Mouse (Mus musculus): ENCODE results near the gene Zswim8.

The Zswim8 gene

GRCm38 (mm10) chr14:20730853-20731602, 23.7 kb downstream of the Zswim8 start:
- DNase-seq (ENCODE audit: low spot score in 2 of 2) = no peak

DNA sequence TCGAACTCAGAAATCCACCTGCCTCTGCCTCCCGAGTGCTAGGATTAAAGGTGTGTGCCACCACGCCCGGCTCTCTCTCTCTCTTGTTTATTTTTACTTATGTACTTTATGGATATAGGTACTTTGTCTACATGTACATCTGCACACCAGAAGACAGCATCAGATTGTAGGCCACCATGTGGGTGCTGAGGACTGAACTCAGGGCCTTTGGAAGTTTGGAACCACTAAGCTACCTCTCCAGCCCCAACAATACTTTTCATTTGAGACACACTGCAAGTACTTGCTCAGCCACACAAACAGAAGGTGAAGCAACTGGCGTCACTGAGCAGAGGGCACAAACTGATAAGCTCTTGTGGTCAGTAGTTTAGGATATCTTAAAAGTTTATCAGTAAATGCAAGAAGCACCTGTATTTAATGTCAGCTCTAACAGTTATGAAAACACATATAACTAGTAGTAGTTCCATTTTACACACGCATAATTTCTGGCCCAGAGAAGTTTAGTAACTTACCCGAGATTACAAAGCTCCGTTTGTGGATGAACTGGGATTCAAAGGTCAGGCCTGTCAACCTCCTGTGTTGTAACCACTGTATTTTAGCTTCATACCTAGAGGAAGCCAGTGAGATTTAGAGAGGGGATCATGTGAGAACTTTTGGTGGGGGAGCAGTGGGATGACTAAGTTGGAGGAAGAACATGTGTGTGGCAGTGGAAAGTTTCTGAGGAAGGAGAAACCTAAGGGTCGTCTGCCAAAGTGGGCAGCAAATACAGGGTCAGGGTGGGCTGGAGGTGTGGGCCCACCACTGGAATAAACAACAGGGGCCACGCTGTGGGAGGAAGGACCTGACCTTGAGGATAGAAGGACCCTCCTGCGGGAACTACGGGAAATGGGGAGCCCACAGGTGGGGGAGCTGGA, 25.9 kb downstream of the Zswim8 start:
- peak; percentile 41 to 50 for DNase-seq (ENCODE audit: low spot score in 2 of 2)

GRCm38 (mm10) chr14:20733952-20734774, 26.8 kb downstream of the Zswim8 start, which contains the start of gene Ndst2:
Ndst2 (minus strand) TSS chr14:20734562.
- peak; percentile 91 to 94 for DNase-seq (ENCODE audit: low spot score in 2 of 2)

GRCm38 (mm10) chr14:20735052-20735451, 27.7 kb downstream of the Zswim8 start:
- no peak for DNase-seq (ENCODE audit: low spot score in 2 of 2)

- no peak for DNase-seq (ENCODE audit: low spot score in 2 of 2)
Observed at GRCm38 (mm10) chr14:20735892-20736390, 28.6 kb downstream of the Zswim8 start.

GRCm38 (mm10) chr14:20737306-20737705, 30.0 kb downstream of the Zswim8 start:
- peak; percentile 59 to 78 for DNase-seq (ENCODE audit: low spot score in 2 of 2)

DNA sequence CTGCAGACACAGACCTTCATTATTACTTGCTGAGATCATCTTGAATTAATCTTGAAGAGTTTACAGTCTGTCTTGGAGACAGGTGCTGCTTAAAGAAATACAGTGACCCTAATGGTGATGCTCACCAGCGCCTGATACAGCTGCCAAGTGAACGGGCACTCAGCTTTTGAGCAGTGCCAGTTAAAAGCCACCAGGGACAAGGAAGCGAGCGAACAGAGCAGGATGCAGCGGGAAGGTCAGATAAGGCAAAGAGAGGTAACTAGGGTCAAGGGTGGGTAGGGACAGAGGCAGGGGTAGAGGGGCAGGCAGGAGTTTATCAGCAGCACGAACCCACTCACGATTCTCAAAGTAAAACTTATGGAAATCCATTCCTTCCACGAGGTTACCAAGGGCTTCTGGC, 31.2 kb downstream of the Zswim8 start:
- DNase-seq (ENCODE audit: low spot score in 2 of 2) = no peak

- no peak for DNase-seq (ENCODE audit: low spot score in 2 of 2)
Observed at GRCm38 (mm10) chr14:20741301-20741700, 33.9 kb downstream of the Zswim8 start.

- DNase-seq (ENCODE audit: low spot score in 2 of 2) = no peak
Observed at GRCm38 (mm10) chr14:20743614-20744013, 36.3 kb downstream of the Zswim8 start.

DNA sequence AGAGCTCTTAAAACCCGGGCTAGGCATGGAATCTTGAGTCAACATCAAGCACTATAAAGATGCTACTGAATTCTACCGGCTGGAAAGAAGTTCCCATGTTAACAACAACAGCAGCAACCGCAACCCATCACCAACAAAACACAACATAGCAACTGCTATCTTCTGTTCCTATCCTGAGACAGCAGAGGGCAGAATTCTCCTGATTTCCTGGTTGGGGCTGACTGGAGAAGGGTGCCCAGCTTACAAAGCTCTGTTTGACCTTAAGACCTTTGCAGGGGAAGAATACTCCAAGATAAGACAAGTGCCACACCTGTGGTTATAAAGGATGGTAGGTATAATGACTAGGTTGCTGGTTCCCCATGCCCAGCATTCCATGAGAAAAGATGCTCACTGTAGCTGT, 39.6 kb downstream of the Zswim8 start:
- no peak for DNase-seq (ENCODE audit: low spot score in 2 of 2)

GRCm38 (mm10) chr14:20748388-20748787, 41.0 kb downstream of the Zswim8 start:
- DNase-seq (ENCODE audit: low spot score in 2 of 2) = no peak

DNA sequence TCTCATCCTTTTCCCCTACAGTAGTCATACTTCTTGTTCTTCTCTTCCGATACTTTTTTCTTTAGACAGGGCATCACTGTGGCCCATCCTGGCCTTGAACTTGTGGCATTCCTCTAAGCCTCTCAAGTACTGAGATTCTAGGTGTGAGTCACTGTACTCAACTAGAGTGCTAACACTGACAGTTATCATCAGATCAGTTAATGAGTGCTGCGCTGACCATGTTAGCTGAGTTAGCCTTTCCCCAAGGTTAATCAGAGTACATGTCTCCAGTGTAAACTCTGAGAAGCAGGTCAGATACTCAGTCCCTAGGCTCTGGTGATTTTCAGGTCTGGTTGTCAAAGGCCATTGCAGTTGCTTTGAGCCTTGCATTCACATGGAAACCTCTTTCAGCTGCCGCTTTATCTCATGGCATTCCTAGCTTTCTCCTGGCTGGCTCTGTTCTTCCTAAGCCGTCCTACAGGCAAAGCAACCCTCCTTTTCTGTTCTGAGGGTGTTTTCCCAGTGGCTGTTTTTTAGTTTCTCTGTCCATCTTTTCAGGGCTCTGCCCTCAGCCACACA, 42.2 kb downstream of the Zswim8 start:
- DNase-seq (ENCODE audit: low spot score in 2 of 2) = no peak

- no peak for DNase-seq (ENCODE audit: low spot score in 2 of 2)
Observed at GRCm38 (mm10) chr14:20750503-20750902, 43.2 kb downstream of the Zswim8 start.

DNA sequence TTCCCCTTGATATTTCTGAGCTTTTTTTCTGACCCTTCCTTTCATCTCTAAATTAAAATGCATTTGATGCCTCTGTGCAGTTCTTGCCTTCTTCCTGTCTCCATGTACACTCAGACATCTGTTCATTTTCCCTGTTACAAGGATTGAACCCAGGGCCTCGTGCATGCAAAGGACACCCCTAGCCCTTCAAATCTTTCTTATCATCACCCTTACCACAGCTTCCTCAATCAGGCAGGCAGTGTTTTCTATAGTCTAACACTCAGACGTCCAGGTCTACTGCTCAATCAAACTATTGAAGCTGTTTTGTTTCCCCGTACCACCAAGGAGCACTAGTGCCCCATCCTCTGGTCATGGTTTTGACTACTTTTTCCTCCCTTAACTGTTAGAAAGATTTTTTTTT, 46.4 kb downstream of the Zswim8 start:
- no peak for DNase-seq (ENCODE audit: low spot score in 2 of 2)

DNA sequence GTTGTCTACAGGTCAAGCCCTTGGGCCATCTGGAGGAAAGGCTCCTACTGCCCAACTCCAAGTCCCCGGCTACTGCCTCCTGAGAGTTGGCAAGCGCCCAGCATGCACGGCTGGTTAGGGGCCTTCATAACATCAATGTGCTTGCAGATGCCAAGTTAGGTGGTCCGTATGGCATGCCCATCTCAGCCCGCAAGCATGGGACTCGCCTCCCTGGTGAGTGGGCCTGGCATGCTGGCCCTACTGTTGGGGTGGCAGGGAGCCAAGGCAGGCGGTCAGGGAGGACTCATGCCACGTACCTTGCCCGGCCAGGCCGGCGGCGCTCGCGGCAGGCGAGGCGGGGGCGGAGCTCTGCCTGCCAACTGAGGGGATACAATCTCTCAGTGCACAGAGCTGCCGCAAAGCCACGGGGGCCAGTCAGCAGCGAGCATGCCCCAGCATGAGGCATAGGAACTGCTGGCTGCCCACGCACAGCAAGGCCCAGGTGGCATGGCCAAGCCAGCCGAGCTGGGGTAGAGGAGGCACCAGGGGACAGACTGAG, 50.1 kb downstream of the Zswim8 start:
- no peak for DNase-seq (ENCODE audit: low spot score in 2 of 2)

- DNase-seq (ENCODE audit: low spot score in 2 of 2) = no peak
Observed at GRCm38 (mm10) chr14:20758768-20759435, 51.5 kb downstream of the Zswim8 start.

DNA sequence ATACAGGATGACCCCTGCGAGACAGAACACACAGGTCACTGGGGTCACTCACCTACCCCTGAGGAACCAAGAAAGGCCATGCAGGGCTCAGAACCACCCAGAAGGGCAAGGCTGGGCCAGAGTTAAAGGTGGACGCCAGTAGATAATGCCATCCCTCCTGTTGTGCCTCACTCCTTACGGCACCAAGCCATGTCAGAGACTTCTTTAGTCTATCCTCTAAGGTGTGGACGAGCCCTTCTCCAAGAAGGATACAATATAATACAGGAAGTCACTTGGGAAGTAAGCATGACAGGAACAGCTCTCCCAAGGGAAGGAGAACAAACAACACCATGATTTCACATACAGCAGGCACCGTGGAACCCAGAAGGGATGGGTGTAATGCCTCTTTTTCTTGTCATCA, 57.6 kb downstream of the Zswim8 start:
- no peak for DNase-seq (ENCODE audit: low spot score in 2 of 2)

DNA sequence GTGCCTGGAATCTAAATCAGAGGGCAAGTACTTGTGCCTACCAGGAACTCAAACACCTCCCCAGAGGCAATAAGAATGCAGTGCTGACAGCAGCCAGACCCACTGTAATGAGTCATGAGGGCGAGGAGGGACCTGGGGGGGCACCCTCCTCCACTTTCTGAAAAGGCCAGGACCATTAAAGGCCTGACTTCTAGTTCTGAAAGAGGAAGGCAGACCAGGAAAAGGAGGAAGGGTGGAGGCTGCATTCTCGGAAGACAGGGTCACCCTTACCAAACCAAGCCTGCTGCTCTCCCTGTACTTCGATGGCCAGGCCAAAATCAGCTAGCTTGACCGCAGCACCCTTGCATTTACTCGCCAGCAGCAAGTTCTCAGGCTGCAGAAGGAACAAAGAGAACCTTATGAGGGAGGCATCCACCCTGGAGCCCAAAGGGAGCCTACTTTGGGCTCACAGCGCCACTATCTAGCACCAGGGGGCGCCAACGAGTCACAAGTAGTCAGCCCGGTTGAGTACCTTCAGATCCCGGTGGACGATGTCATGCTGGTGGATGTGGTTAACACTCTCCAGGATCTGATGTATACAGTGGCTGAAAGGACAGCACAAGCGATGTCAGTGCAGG, 58.4 kb downstream of the Zswim8 start:
- DNase-seq (ENCODE audit: low spot score in 2 of 2) = peak; percentile 78 to 91

GRCm38 (mm10) chr14:20767936-20768335, 60.6 kb downstream of the Zswim8 start:
- no peak for DNase-seq (ENCODE audit: low spot score in 2 of 2)

DNA sequence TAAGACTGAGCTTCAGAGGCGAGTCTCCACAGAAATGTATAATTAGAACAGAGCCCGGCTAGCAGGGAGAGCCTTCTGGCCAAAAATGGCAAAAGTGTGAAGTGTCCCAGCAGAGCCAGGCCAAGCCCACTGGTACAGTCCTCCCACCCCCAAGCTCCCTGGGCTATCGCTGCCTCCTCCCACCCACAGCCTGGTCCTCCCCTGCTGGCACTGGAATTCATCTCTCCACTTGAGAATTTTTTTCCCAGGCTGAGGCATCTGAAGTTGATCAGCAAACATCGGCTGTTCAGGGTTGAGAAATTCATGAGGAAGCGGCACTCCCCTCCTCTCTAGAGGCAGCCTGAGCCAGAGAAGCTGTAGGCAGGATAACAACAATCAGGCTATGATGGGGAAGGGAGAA, 61.2 kb downstream of the Zswim8 start:
- DNase-seq (ENCODE audit: low spot score in 2 of 2) = no peak

Measured in spleen, postnatal 10 days (tissue).